Mouse (Mus musculus): ENCODE results near the gene Rhbg. TPM values are rescaled to one million over a fixed set of nuclear protein-coding genes. Genes with fewer than 3 reads are reported as not detected.

Rhbg gene
- polyA plus RNA-seq, 1 experiment from 2014 or later = 0.69 TPM

- Histone ChIP-seq H3K4me1 (replicated peaks) (peaks cover 11% of the 10 kb centered on the region), H3K36me3 (no peaks in the 10 kb centered on the region), H3K9me3 (no peaks in the 10 kb centered on the region), H3K9ac (no peak overlapping the region), H3K27ac (no peak overlapping the region), H3K4me2 (replicated peaks) (no peak overlapping the region), H3K4me3 (replicated peaks) (no peak overlapping the region), H3K27me3 (replicated peaks) (peaks cover 97% of the 10 kb centered on the region)
- no peak for ATAC-seq
- 8% methylated on average over 6 of the region's 6 CpGs for WGBS
Measured at GRCm38 (mm10) chr3:88202986-88203385, 51.5 kb downstream of the Rhbg start.

- Histone ChIP-seq H3K9ac (no peak overlapping the region), H3K4me2 (replicated peaks) (no peak overlapping the region), H3K27ac (no peak overlapping the region), H3K9me3 (no peaks in the 10 kb centered on the region), H3K27me3 (replicated peaks) (peaks cover 97% of the 10 kb centered on the region), H3K4me3 (replicated peaks) (no peak overlapping the region), H3K4me1 (replicated peaks) (peaks cover 11% of the 10 kb centered on the region), H3K36me3 (no peaks in the 10 kb centered on the region)
- ATAC-seq = no peak
- WGBS = 14% methylated on average over 5 of the region's 5 CpGs
Measured at GRCm38 (mm10) chr3:88201640-88202039, 52.9 kb downstream of the Rhbg start.

- Histone ChIP-seq H3K27ac (no peak overlapping the region), H3K9ac (0 out of 2 replicates have a peak overlapping the region, but pooled peaks have one; percentile 18), H3K27me3 (replicated peaks) (peaks cover 93% of the 10 kb centered on the region), H3K36me3 (no peaks in the 10 kb centered on the region), H3K4me2 (replicated peaks) (peak overlapping the region; percentile 61), H3K4me1 (replicated peaks) (peaks cover 11% of the 10 kb centered on the region), H3K9me3 (no peaks in the 10 kb centered on the region), H3K4me3 (replicated peaks) (peak overlapping the region; percentile 33)
- ATAC-seq = no peak
- WGBS = under 1% methylated on average over 37 of the region's 37 CpGs
Measured at GRCm38 (mm10) chr3:88200972-88201330, 53.6 kb downstream of the Rhbg start.

GRCm38 (mm10) chr3:88200161-88200971 lies 54.1 kb downstream of the Rhbg start:
- ATAC-seq = no peak

GRCm38 (mm10) chr3:88199541-88200110 lies 54.9 kb downstream of the Rhbg start:
- ATAC-seq = no peak
- H3K9me3 ChIP-seq = no peaks in the 10 kb centered on the region
- peaks cover 11% of the 10 kb centered on the region for H3K4me1 ChIP-seq (replicated peaks)
- H3K4me3 ChIP-seq (replicated peaks) = no peak overlapping the region
- H3K9ac ChIP-seq = no peak overlapping the region
- whole genome bisulfite sequencing = 33% methylated on average over 2 of the region's 2 CpGs
- H3K27me3 ChIP-seq (replicated peaks) = peaks cover 88% of the 10 kb centered on the region
- H3K27ac ChIP-seq = no peak overlapping the region
- no peaks in the 10 kb centered on the region for H3K36me3 ChIP-seq
- H3K4me2 ChIP-seq (replicated peaks) = no peak overlapping the region

More at GRCm38 (mm10) chr3:88200161-88200971, 54.1 kb downstream of the Rhbg start:
- Histone ChIP-seq H3K9ac (0 out of 2 replicates have a peak overlapping the region, but pooled peaks have one; percentile 18), H3K4me2 (replicated peaks) (peak overlapping the region; percentile 61), H3K27ac (no peak overlapping the region), H3K4me3 (replicated peaks) (peak overlapping the region; percentile 33), H3K27me3 (replicated peaks) (peaks cover 92% of the 10 kb centered on the region), H3K4me1 (replicated peaks) (peaks cover 11% of the 10 kb centered on the region), H3K36me3 (no peaks in the 10 kb centered on the region), H3K9me3 (no peaks in the 10 kb centered on the region)
- WGBS = 1% methylated on average over 61 of the region's 61 CpGs

GRCm38 (mm10) chr3:88198505-88199020 lies 55.9 kb downstream of the Rhbg start:
- no peak for ATAC-seq
- H3K4me3 ChIP-seq (replicated peaks) = no peak overlapping the region
- H3K27me3 ChIP-seq (replicated peaks) = peaks cover 86% of the 10 kb centered on the region
- no peaks in the 10 kb centered on the region for H3K9me3 ChIP-seq
- WGBS = 6% methylated on average over 9 of the region's 9 CpGs
- no peak overlapping the region for H3K27ac ChIP-seq
- H3K4me2 ChIP-seq (replicated peaks) = no peak overlapping the region
- H3K9ac ChIP-seq = no peak overlapping the region
- peaks cover 11% of the 10 kb centered on the region for H3K4me1 ChIP-seq (replicated peaks)
- no peaks in the 10 kb centered on the region for H3K36me3 ChIP-seq

- H3K4me1 ChIP-seq (replicated peaks) = peaks cover 11% of the 10 kb centered on the region
- ATAC-seq = no peak
- no peak overlapping the region for H3K4me3 ChIP-seq (replicated peaks)
- H3K27ac ChIP-seq = no peak overlapping the region
- peaks cover 87% of the 10 kb centered on the region for H3K27me3 ChIP-seq (replicated peaks)
- no peaks in the 10 kb centered on the region for H3K36me3 ChIP-seq
- no peak overlapping the region for H3K9ac ChIP-seq
- H3K4me2 ChIP-seq (replicated peaks) = no peak overlapping the region
- H3K9me3 ChIP-seq = no peaks in the 10 kb centered on the region
- WGBS = 7% methylated on average over 10 of the region's 10 CpGs
Measured at GRCm38 (mm10) chr3:88197741-88198504, 56.6 kb downstream of the Rhbg start.

Other genes starting within 250 kb of the Rhbg start
- gene Hapln2, start 227.1 kb downstream of the Rhbg start, polyA plus RNA-seq (2015; fragmentation: Nextera tagmentation; extraction: Ambion mirVana) = not detected in 2 replicates
- gene Gpatch4, start 211.6 kb downstream of the Rhbg start, polyA plus RNA-seq (2015; fragmentation: Nextera tagmentation; extraction: Ambion mirVana) = 36.7 and 40.3 TPM in 2 replicates
- 152 and 167 TPM in 2 replicates for gene Naxe, start 196.2 kb downstream of the Rhbg start, polyA plus RNA-seq (2015; fragmentation: Nextera tagmentation; extraction: Ambion mirVana)
- gene Ttc24, start 176.4 kb downstream of the Rhbg start, polyA plus RNA-seq (2015; fragmentation: Nextera tagmentation; extraction: Ambion mirVana) = not detected in 2 replicates
- gene Iqgap3, start 172.7 kb downstream of the Rhbg start, polyA plus RNA-seq (2015; fragmentation: Nextera tagmentation; extraction: Ambion mirVana) = 16.7 and 17.0 TPM in 2 replicates
- 19.7 and 20.8 TPM in 2 replicates for gene Mef2d, start 112.3 kb downstream of the Rhbg start, polyA plus RNA-seq (2015; fragmentation: Nextera tagmentation; extraction: Ambion mirVana)
- gene Gm38392, start 32.5 kb upstream of the Rhbg start, polyA plus RNA-seq (2015; fragmentation: Nextera tagmentation; extraction: Ambion mirVana) = 0.15 and 0.42 TPM in 2 replicates
- 10.2 and 12.2 TPM in 2 replicates for gene Tsacc, start 42.3 kb upstream of the Rhbg start, polyA plus RNA-seq (2015; fragmentation: Nextera tagmentation; extraction: Ambion mirVana)
- gene Cct3, start 42.4 kb upstream of the Rhbg start, polyA plus RNA-seq (2015; fragmentation: Nextera tagmentation; extraction: Ambion mirVana) = 520 and 528 TPM in 2 replicates
- 268 and 282 TPM in 2 replicates for gene Glmp, start 70.3 kb upstream of the Rhbg start, polyA plus RNA-seq (2015; fragmentation: Nextera tagmentation; extraction: Ambion mirVana)
- gene Tmem79, start 81.4 kb upstream of the Rhbg start, polyA plus RNA-seq (2015; fragmentation: Nextera tagmentation; extraction: Ambion mirVana) = 20.6 and 21.6 TPM in 2 replicates
- 39.9 and 45.8 TPM in 2 replicates for gene Smg5, start 81.6 kb upstream of the Rhbg start, polyA plus RNA-seq (2015; fragmentation: Nextera tagmentation; extraction: Ambion mirVana)
- gene Paqr6, start 109.9 kb upstream of the Rhbg start, polyA plus RNA-seq (2015; fragmentation: Nextera tagmentation; extraction: Ambion mirVana) = 3.7 and 4.2 TPM in 2 replicates
- gene Bglap3, start 118.0 kb upstream of the Rhbg start, polyA plus RNA-seq (2015; fragmentation: Nextera tagmentation; extraction: Ambion mirVana) = 1.3 and 2.7 TPM in 2 replicates
- gene Bglap2, start 124.0 kb upstream of the Rhbg start, polyA plus RNA-seq (2015; fragmentation: Nextera tagmentation; extraction: Ambion mirVana) = not detected in 2 replicates
- not detected in 2 replicates for gene Bglap, start 129.8 kb upstream of the Rhbg start, polyA plus RNA-seq (2015; fragmentation: Nextera tagmentation; extraction: Ambion mirVana)
- 127 and 128 TPM in 2 replicates for gene Pmf1, start 155.6 kb upstream of the Rhbg start, polyA plus RNA-seq (2015; fragmentation: Nextera tagmentation; extraction: Ambion mirVana)
- 17.2 and 17.3 TPM in 2 replicates for gene Slc25a44, start 170.4 kb upstream of the Rhbg start, polyA plus RNA-seq (2015; fragmentation: Nextera tagmentation; extraction: Ambion mirVana)
- gene Sema4a, start 206.5 kb upstream of the Rhbg start, polyA plus RNA-seq (2015; fragmentation: Nextera tagmentation; extraction: Ambion mirVana) = 30.9 and 39.2 TPM in 2 replicates

All from intestine, embryonic 15.5 days (tissue).